Mouse (Mus musculus) ovary, postnatal 10 days (tissue): Measurements from ENCODE around the gene Rbm4b.
"Not testable (repeated sequence)": the region's sequence is repeated elsewhere in the genome, so short reads cannot be mapped to it uniquely, and the experiment has no call there.

Experiments used
- DNase-seq: peaks from one replicate; pipeline ENCODE4 v3.0.0; 2022; ENCODE audit warnings: low spot score

The Rbm4b gene

DNA sequence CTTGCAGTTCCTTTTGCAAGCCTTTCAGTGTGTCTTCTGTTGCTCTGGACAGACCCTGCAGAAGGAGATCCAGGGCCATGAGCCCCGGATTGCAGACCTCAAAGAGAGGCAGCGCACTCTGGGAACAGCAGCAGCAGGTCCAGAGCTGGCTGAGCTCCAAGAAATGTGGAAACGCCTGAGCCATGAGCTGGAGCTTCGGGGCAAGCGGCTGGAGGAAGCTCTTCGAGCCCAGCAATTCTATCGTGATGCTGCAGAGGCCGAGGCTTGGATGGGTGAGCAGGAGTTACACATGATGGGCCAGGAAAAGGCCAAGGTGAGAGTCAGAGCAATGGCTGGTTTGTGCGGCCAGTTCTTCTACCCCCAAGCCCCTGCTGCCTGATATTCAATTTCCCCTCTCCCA, 11.2 kb upstream of the Rbm4b start:
- no peak for DNase-seq

- no peak for DNase-seq
Observed at GRCm38 (mm10) chr19:4745681-4746080, 10.6 kb upstream of the Rbm4b start.

DNA sequence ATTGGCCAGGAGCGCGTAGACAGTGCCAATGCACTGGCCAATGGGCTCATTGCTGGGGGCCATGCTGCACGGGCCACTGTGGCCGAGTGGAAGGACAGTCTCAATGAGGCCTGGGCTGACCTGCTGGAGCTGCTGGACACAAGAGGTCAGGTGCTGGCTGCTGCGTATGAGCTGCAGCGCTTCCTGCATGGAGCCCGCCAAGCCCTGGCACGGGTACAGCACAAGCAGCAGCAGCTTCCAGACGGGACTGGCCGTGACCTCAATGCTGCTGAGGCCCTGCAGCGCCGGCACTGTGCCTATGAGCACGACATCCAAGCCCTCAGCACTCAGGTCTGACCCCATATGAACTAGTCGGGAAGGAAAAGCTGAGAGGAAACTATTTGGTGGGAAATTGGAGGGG, 9.7 kb upstream of the Rbm4b start:
- no peak for DNase-seq

DNA sequence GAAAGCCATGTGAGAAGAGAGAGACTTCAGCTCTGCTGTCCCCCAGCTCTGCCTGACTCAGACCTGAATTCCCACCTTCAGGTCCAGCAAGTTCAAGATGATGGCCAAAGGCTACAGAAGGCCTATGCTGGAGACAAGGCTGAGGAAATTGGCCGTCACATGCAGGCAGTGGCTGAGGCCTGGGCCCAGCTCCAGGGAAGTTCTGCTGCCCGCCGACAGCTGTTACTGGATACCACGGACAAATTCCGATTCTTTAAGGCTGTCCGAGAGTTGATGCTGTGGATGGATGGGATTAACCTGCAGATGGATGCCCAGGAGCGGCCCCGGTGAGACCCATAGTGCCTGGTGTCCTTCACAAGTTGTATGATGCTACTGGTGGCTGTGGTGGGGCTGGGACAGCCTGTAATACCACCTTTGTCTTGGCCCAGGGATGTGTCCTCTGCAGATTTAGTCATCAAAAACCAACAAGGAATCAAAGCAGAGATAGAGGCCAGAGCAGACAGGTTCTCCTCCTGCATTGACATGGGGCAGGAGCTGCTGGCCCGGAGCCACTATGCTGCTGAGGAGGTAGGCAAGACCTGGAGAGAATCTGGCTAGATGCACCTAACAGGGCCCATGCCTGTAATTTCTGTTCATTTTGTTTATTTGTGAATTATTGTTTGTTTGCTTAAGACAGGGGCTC, 8.5 kb upstream of the Rbm4b start:
- DNase-seq, result no peak

- no peak for DNase-seq
Observed at GRCm38 (mm10) chr19:4748493-4748892, 7.8 kb upstream of the Rbm4b start.

- DNase-seq, result no peak
Observed at GRCm38 (mm10) chr19:4749975-4750374, 6.3 kb upstream of the Rbm4b start.

DNA sequence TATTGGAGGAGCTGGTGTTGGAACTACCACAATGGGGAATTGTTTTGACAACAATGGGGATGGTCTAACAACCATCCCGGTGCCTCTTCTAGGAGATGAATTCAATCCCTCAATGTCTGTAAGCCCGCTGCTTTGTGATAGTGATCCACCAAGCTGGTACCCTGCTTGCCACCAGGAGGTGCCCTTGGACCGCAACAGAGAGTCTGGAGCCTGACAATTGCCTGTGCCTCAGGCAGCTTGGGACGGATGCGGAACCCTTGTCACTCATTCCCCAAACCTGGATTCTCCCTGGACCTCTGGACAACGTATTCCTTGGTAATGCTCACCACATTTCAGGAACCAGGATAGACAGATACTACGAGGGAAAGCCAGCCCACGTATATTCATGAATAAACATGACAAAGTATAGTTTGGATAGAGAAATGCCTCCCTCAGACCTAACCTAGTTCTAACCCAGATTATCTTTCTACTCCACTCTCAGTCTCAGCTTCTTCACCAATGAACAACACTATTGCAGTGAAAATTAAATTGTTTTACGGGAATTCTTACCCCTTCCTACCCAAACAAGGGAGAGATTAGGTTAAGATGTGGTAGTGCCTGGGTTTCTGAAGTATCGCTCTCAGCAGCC, 618 bp upstream of the Rbm4b start:
- DNase-seq, result peak; percentile 66

DNA sequence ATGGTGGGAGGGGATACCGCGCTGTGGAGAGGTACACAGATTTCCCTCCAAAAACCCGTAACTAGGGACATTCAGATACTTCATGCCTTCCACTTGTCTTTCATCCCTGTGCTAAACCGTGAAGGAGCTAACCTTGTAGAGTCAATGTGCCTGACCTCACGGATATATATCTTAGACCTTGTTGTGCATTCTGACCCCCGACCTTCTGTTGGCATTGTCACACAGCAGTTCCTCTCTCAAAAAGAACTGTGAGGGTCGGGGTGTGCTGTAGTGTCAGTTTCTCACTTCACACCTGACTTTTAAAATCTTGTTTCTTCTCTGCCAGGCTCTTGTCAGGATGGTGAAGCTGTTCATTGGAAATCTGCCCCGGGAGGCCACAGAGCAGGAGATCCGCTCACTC, 624 bp downstream of the Rbm4b start:
- no peak for DNase-seq

GRCm38 (mm10) chr19:4760544-4760943, 4.2 kb downstream of the Rbm4b start:
- DNase-seq, result not testable (repeated sequence)

DNA sequence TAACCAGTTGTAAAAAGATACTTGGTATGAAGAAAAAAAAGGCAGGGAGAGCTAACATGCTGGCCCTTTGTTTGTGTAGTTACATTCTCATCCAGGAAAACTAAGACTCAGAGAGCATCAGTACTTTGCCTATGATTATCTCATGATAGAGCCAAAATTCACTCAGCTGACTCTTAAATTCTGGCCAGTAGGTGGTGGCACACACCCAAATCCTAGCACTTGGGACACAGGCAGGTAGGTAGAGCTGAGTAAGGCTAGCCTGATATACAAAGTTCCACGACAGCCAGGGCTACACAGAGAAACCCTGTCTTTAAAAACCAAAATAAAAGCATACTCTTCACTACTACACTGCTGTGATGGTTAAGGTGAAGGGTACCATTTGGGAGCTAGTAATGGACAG, 6.6 kb downstream of the Rbm4b start:
- DNase-seq, result no peak

- no peak for DNase-seq
Observed at GRCm38 (mm10) chr19:4767507-4768148, 11.3 kb downstream of the Rbm4b start.

GRCm38 (mm10) chr19:4772785-4773184, 16.5 kb downstream of the Rbm4b start:
- DNase-seq, result no peak

- no peak for DNase-seq
Observed at GRCm38 (mm10) chr19:4782891-4783290, 26.6 kb downstream of the Rbm4b start.

DNA sequence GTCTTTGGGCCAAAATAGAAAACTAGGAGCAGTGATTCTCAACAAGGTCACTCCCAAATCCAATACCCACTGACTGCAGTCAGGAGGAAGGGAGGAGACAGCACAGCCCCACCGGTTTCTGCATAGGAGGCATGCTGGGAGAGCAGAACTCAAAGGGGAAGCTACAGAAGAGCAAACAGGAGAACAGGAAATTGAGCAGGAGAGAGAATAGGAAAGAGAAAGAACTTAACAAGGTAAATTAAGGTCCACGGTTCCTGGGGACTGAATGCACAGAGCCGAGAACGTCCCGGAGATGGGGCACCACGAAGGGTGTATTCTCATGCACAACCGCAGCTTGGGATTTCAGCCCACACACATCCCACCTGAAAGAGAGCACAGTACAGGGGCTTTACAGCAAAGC, 28.9 kb downstream of the Rbm4b start:
- no peak for DNase-seq

DNA sequence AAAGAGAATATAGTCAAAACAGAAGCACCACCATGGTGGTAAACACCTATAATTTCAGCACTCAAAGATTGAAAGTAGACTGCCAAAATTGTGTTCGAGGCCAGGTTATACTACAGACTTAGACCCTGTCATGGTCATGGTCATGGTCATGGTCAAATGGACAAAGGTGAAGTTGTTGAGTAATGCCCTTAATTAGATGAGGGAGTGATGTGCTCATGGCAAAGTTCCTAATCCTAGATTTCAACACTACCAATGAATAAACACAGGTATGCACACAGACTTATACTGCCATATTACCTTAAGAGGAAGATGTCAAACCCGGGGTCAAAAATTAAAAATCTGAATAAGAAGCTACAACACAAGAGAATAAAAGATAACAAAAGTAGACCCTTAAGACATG, 30.0 kb downstream of the Rbm4b start:
- DNase-seq, result no peak

GRCm38 (mm10) chr19:4793281-4793830, 37.1 kb downstream of the Rbm4b start:
- no peak for DNase-seq

GRCm38 (mm10) chr19:4793831-4794422, 37.6 kb downstream of the Rbm4b start, which contains the start of gene Rbm4:
Rbm4 (minus strand) TSS chr19:4793901.
- DNase-seq, result peak; percentile 85

DNA sequence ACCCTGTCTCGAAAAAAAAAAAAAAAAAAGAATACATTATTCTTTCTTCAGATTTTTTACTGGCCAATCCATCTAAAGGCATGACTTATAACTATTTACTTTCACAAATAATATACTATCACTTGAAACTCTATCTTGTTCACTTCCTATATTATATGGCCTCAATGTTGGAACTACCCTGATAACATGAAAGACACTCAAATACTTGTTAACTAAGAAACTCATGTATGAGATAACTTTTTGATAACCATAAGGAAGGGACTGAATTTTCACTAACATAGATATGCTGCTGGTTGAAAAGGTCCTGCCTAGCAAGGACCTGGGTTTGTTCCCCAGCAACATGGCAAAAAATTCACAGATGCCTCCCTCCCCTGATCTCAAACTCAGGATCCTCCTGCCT, 39.6 kb downstream of the Rbm4b start:
- no peak for DNase-seq

DNA sequence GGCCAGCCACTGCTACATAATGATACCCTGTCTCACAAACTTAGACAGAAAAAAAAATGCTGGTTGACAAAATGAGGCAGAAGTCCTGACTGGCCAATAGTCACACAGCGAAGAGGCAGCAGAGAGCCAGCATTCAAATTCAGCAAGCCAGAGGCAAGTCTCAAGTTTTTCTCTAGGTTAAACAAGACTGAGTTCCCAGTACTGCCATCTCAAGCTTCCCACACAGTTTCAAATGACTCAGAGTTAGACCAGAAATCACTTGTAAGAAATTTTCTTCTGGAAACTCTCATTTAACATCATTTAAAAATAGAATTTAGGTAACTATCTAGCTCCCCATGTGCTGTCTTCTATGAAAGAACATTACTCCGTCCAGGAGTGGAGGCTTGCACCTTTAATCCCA, 41.5 kb downstream of the Rbm4b start:
- DNase-seq, result no peak

- DNase-seq, result no peak
Observed at GRCm38 (mm10) chr19:4799083-4799482, 42.8 kb downstream of the Rbm4b start.

- no peak for DNase-seq
Observed at GRCm38 (mm10) chr19:4802691-4803091, 46.4 kb downstream of the Rbm4b start.

DNA sequence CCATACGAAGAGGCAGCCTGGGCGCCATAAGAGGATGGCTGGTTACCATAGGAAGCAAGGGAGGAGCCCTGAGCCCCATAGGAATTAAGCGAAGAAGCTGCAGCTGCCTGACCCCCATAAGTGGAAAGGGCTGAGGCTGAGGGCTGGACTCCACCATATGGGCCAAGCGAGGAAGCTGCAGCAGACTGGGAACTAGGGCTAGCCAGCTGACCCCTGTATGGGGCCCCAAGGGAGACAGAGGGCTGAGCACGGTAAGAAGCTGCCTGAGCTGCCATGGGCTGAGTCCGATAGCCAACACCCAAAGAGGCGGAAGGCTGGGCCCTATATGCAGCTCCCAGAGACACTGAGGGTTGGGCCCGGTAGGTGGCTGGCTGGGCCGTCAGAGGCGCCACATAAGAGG, 47.0 kb downstream of the Rbm4b start:
- DNase-seq, result no peak

GRCm38 (mm10) chr19:4810309-4810708, 54.0 kb downstream of the Rbm4b start:
- no peak for DNase-seq
